Mouse (Mus musculus): Measurements from ENCODE around the gene Ankfn1.

The Ankfn1 gene

GRCm38 (mm10) chr11:89356479-89356878, 421.0 kb downstream of the Ankfn1 start:
- DNase-seq: no peak

- DNase-seq: no peak
These were observed 421.4 kb downstream of the Ankfn1 start for GRCm38 (mm10) chr11:89356018-89356417.

- DNase-seq: no peak
These were observed 437.2 kb downstream of the Ankfn1 start for GRCm38 (mm10) chr11:89340238-89340637.
